Mouse (Mus musculus) megakaryocyte, embryonic 14.5 days (primary cell): ENCODE measurements around the gene Olfr803.

Source experiments
- FLI1 ChIP-seq: IDR thresholded peaks from 2 replicates; pipeline ENCODE4 v1.6.1; 2012; ENCODE audit warnings: low read length, inconsistent platforms, mixed read lengths
- GATA1 ChIP-seq: IDR thresholded peaks from 3 replicates; pipeline ENCODE4 v1.6.1; 2012; ENCODE audit warnings: mixed read lengths, low read length, inconsistent platforms, borderline replicate concordance

DNA sequence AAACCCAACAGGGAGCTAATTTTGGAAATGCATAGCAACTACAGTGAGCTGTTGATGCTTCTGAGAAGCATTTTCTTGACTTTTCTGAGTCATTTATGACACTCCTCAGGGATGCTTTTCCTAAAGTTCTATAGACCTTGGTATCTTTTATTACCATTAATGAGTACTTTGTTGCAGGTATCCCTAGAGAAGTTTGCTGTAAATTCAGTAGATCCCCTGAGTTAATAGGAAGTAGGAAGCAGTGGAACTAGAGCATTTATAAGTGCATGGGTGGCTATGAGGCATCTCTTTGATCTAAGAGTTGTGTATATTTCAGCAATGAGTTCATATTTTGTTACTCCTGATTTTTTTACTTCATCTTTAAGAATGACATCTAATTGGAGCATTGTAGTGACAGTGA, 8.8 kb upstream of the Olfr803 start, which contains the start of gene Olfr804:
- no peak for TF ChIP-seq GATA1
- TF ChIP-seq FLI1 = no peak
